Comparison of ENCODE assay signal across 29 mouse cellular contexts in genomic region chr3:107608808-107609207, GRCm38 (mm10). TPM values are rescaled to one million over a fixed set of nuclear protein-coding genes. Genes with fewer than 3 reads are reported as not detected.
DNase-seq lines count a peak whose midpoint lies in the region; ATAC-seq and TF ChIP-seq lines count a peak whose summit lies in the region.
"Had no signal": no experiment of that assay in that cellular context is flagged by ENCODE, and none has a peak within 500 bp of the region (broad histone marks: within the 10 kb centered on the region; RNA-seq: fewer than 3 reads in every experiment).

No protein-coding gene starts in this region.

- H3K4me1 ChIP-seq in embryonic facial prominence, embryonic 13.5 days, result peaks cover 31% of the 10 kb centered on the region
- H3K4me1 ChIP-seq in embryonic facial prominence, embryonic 10.5 days, result peaks cover 42% of the 10 kb centered on the region
- no peaks in the 10 kb centered on the region for H3K4me1 ChIP-seq in intestine, postnatal 0 days (replicated peaks; ENCODE audit: control insufficient read depth, insufficient read depth, low read length)
- peaks cover 15% of the 10 kb centered on the region for H3K4me1 ChIP-seq in liver, embryonic 13.5 days (replicated peaks)
- H3K4me1 ChIP-seq in liver, postnatal 0 days (ENCODE audit: insufficient read depth), result no peaks in the 10 kb centered on the region
- H3K4me1 ChIP-seq: hindbrain, embryonic 13.5 days had no signal

- H3K4me3 ChIP-seq in embryonic facial prominence, embryonic 13.5 days, result no peak overlapping the region
- no peak overlapping the region for H3K4me3 ChIP-seq in embryonic facial prominence, embryonic 10.5 days
- H3K4me3 ChIP-seq in intestine, postnatal 0 days (ENCODE audit: low read depth, low read length), result no peak overlapping the region
- no peak overlapping the region for H3K4me3 ChIP-seq in liver, embryonic 13.5 days (replicated peaks)
- H3K4me3 ChIP-seq in liver, postnatal 0 days (ENCODE audit: low read depth, low read length), result no peak overlapping the region
- H3K4me3 ChIP-seq: forebrain, embryonic 10.5 days; heart, embryonic 12.5 days; heart, embryonic 15.5 days; hindbrain, embryonic 10.5 days; hindbrain, embryonic 13.5 days had no signal

- H3K27me3 ChIP-seq in embryonic facial prominence, embryonic 13.5 days, result no peaks in the 10 kb centered on the region
- H3K27me3 ChIP-seq in embryonic facial prominence, embryonic 10.5 days (replicated peaks; ENCODE audit: low read depth, poor library complexity, severe bottlenecking), result peaks cover 13% of the 10 kb centered on the region
- H3K27me3 ChIP-seq in intestine, postnatal 0 days (replicated peaks; ENCODE audit: control insufficient read depth, insufficient read depth, low read length), result peaks cover 5% of the 10 kb centered on the region; the same call in 1 of the 2 replicates
- peaks cover 14% of the 10 kb centered on the region for H3K27me3 ChIP-seq in liver, embryonic 13.5 days
- no peaks in the 10 kb centered on the region for H3K27me3 ChIP-seq in liver, postnatal 0 days (ENCODE audit: insufficient read depth, low read length)

- DNase-seq in embryonic facial prominence, embryonic 10.5 days (ENCODE audit: low spot score), result no peak
- DNase-seq in liver, embryonic 13.5 days, result no peak
- no peak for DNase-seq in liver, postnatal 0 days
- no peak for DNase-seq in kidney, postnatal 25 days
- no peak for DNase-seq in embryo, embryonic 11 days
- no peak for DNase-seq in lung, postnatal 36 days
- DNase-seq: adrenal gland, adult 8-10 months; adrenal gland, postnatal 36 days; cerebellum, adult 18-20 months; cerebellum, adult 9-10 months; cerebellum, postnatal 14 days; forebrain, postnatal 0 days; gastrocnemius, postnatal 25 days; heart, adult 18-20 months; heart, postnatal 10 days; heart, postnatal 36 days had no signal

- WGBS in embryonic facial prominence, embryonic 13.5 days, result 66% methylated on average over 4 of the region's 4 CpGs
- 75% methylated on average over 4 of the region's 4 CpGs for WGBS in embryonic facial prominence, embryonic 10.5 days
- 31% methylated on average over 4 of the region's 4 CpGs for WGBS in intestine, postnatal 0 days
- 16% methylated on average over 4 of the region's 4 CpGs for WGBS in liver, embryonic 13.5 days (ENCODE audit: insufficient replicate concordance)
- WGBS in liver, postnatal 0 days (ENCODE audit: insufficient replicate concordance), result 27% methylated on average over 4 of the region's 4 CpGs

- ATAC-seq in embryonic facial prominence, embryonic 13.5 days (ENCODE audit: insufficient number of reproducible peaks, insufficient read depth, low FRiP score, low TSS enrichment, low read depth), result no peak
- ATAC-seq in intestine, postnatal 0 days, result peak; percentile 42; the same call in 1 of the 2 replicates
- ATAC-seq in liver, embryonic 13.5 days (ENCODE audit: low read depth), result peak; percentile 54
- ATAC-seq in liver, postnatal 0 days, result peak; percentile 76
- ATAC-seq: activated CD4-positive, CD25-positive, alpha-beta regulatory T cell, adult 4 months; forebrain, embryonic 14.5 days; forebrain, postnatal 0 days had no signal

- no peaks in the 10 kb centered on the region for H3K9me3 ChIP-seq in embryonic facial prominence, embryonic 13.5 days
- H3K9me3 ChIP-seq in embryonic facial prominence, embryonic 10.5 days, result no peaks in the 10 kb centered on the region
- H3K9me3 ChIP-seq in intestine, postnatal 0 days (ENCODE audit: control insufficient read depth), result no peaks in the 10 kb centered on the region
- H3K9me3 ChIP-seq in liver, embryonic 13.5 days (replicated peaks), result no peaks in the 10 kb centered on the region
- no peaks in the 10 kb centered on the region for H3K9me3 ChIP-seq in liver, postnatal 0 days (ENCODE audit: low read length)
- H3K9me3 ChIP-seq: forebrain, embryonic 10.5 days; heart, embryonic 12.5 days; heart, embryonic 15.5 days; hindbrain, embryonic 10.5 days; hindbrain, embryonic 13.5 days had no signal

- no peak overlapping the region for H3K9ac ChIP-seq in embryonic facial prominence, embryonic 13.5 days
- H3K9ac ChIP-seq in intestine, postnatal 0 days (ENCODE audit: low read depth, low read length), result no peak overlapping the region
- H3K9ac ChIP-seq in liver, embryonic 13.5 days, result no peak overlapping the region
- H3K9ac ChIP-seq in liver, postnatal 0 days (replicated peaks), result no peak overlapping the region
- H3K9ac ChIP-seq: forebrain, postnatal 0 days; heart, embryonic 12.5 days; heart, embryonic 15.5 days; hindbrain, embryonic 13.5 days had no signal

- no peak overlapping the region for H3K4me2 ChIP-seq in embryonic facial prominence, embryonic 13.5 days
- no peak overlapping the region for H3K4me2 ChIP-seq in intestine, postnatal 0 days (replicated peaks; ENCODE audit: low read depth)
- no peak overlapping the region for H3K4me2 ChIP-seq in liver, embryonic 13.5 days
- H3K4me2 ChIP-seq in liver, postnatal 0 days (ENCODE audit: low read depth, low read length), result no peak overlapping the region
- H3K4me2 ChIP-seq: heart, embryonic 12.5 days; heart, embryonic 15.5 days; hindbrain, embryonic 13.5 days had no signal

- H3K36me3 ChIP-seq in embryonic facial prominence, embryonic 13.5 days, result peaks cover 43% of the 10 kb centered on the region
- H3K36me3 ChIP-seq in embryonic facial prominence, embryonic 10.5 days (replicated peaks), result peaks cover 45% of the 10 kb centered on the region
- H3K36me3 ChIP-seq in intestine, postnatal 0 days (ENCODE audit: control insufficient read depth, insufficient read depth), result peaks cover 22% of the 10 kb centered on the region
- peaks cover 20% of the 10 kb centered on the region for H3K36me3 ChIP-seq in liver, embryonic 13.5 days
- H3K36me3 ChIP-seq in liver, postnatal 0 days (replicated peaks; ENCODE audit: insufficient read depth, low read length), result peaks cover 17% of the 10 kb centered on the region

- 0 out of 2 replicates have a peak overlapping the region, but pooled peaks have one; percentile 34 for H3K27ac ChIP-seq in embryonic facial prominence, embryonic 13.5 days
- H3K27ac ChIP-seq in embryonic facial prominence, embryonic 10.5 days (replicated peaks), result no peak overlapping the region
- no peak overlapping the region for H3K27ac ChIP-seq in intestine, postnatal 0 days (ENCODE audit: low read depth, low read length)
- no peak overlapping the region for H3K27ac ChIP-seq in liver, embryonic 13.5 days
- H3K27ac ChIP-seq in liver, postnatal 0 days (ENCODE audit: low read depth), result no peak overlapping the region
- H3K27ac ChIP-seq: forebrain, embryonic 10.5 days; heart, embryonic 15.5 days; hindbrain, embryonic 10.5 days; hindbrain, embryonic 13.5 days had no signal

- no peak for TF ChIP-seq EP300 in liver, postnatal 0 days (IDR thresholded peaks at IDR 0.05; ENCODE audit: low read depth)

- no peak for TF ChIP-seq CTCF in intestine, postnatal 0 days (IDR thresholded peaks at IDR 0.05; ENCODE audit: low read depth)
- TF ChIP-seq CTCF in liver, postnatal 0 days (IDR thresholded peaks at IDR 0.05; ENCODE audit: low read depth), result no peak

RNA-seq across cellular contexts. Expression of gene Alx3, which starts 14.0 kb away (rescaled TPM):
- polyA plus RNA-seq in embryonic facial prominence, embryonic 13.5 days (2015; fragmentation: Nextera tagmentation; extraction: Ambion mirVana), result 31.5 and 50.5 TPM in 2 replicates
- polyA plus RNA-seq in embryonic facial prominence, embryonic 10.5 days (2016; fragmentation: Nextera tagmentation; extraction: Ambion mirVana), result 41.8 and 43.5 TPM in 2 replicates
- polyA plus RNA-seq in intestine, postnatal 0 days (2015; fragmentation: Nextera tagmentation; extraction: Ambion mirVana), result not detected in 2 replicates
- 0.25 and 0.45 TPM in 2 replicates for polyA plus RNA-seq in liver, embryonic 13.5 days (2015; fragmentation: Nextera tagmentation; extraction: Ambion mirVana)
- not detected in 2 replicates for polyA plus RNA-seq in liver, postnatal 0 days (2015; fragmentation: Nextera tagmentation; extraction: Ambion mirVana)
- polyA plus RNA-seq: activated CD4-positive, CD25-positive, alpha-beta regulatory T cell, adult 4 months; gonadal fat pad, adult 2 months had no signal

RNA-seq across cellular contexts. Expression of gene Gm10961, which starts 22.3 kb away (rescaled TPM):
- not detected in 2 replicates for polyA plus RNA-seq in embryonic facial prominence, embryonic 13.5 days (2015; fragmentation: Nextera tagmentation; extraction: Ambion mirVana)
- polyA plus RNA-seq in embryonic facial prominence, embryonic 10.5 days (2016; fragmentation: Nextera tagmentation; extraction: Ambion mirVana), result not detected in 2 replicates
- polyA plus RNA-seq in intestine, postnatal 0 days (2015; fragmentation: Nextera tagmentation; extraction: Ambion mirVana), result not detected in 2 replicates
- polyA plus RNA-seq in liver, embryonic 13.5 days (2015; fragmentation: Nextera tagmentation; extraction: Ambion mirVana), result not detected in 2 replicates
- not detected in 2 replicates for polyA plus RNA-seq in liver, postnatal 0 days (2015; fragmentation: Nextera tagmentation; extraction: Ambion mirVana)
- polyA plus RNA-seq: activated CD4-positive, CD25-positive, alpha-beta regulatory T cell, adult 4 months; embryonic facial prominence, embryonic 14.5 days; forebrain, embryonic 10.5 days; forebrain, embryonic 14.5 days; forebrain, postnatal 0 days; frontal cortex, adult 2 months; gonadal fat pad, adult 2 months; heart, embryonic 12.5 days; heart, embryonic 15.5 days; hindbrain, embryonic 10.5 days; hindbrain, embryonic 13.5 days; hindbrain, embryonic 16.5 days had no signal

RNA-seq across cellular contexts. Expression of gene Strip1, which starts 22.7 kb away (rescaled TPM):
- 65.3 and 69.1 TPM in 2 replicates for polyA plus RNA-seq in embryonic facial prominence, embryonic 13.5 days (2015; fragmentation: Nextera tagmentation; extraction: Ambion mirVana)
- polyA plus RNA-seq in embryonic facial prominence, embryonic 10.5 days (2016; fragmentation: Nextera tagmentation; extraction: Ambion mirVana), result 64.9 and 70.0 TPM in 2 replicates
- polyA plus RNA-seq in intestine, postnatal 0 days (2015; fragmentation: Nextera tagmentation; extraction: Ambion mirVana), result 17.8 and 18.0 TPM in 2 replicates
- 10.4 and 10.6 TPM in 2 replicates for polyA plus RNA-seq in liver, embryonic 13.5 days (2015; fragmentation: Nextera tagmentation; extraction: Ambion mirVana)
- 6.6 and 7.0 TPM in 2 replicates for polyA plus RNA-seq in liver, postnatal 0 days (2015; fragmentation: Nextera tagmentation; extraction: Ambion mirVana)

RNA-seq across cellular contexts. Expression of gene Ubl4b, which starts 53.9 kb away (rescaled TPM):
- 0.34 and 0.44 TPM in 2 replicates for polyA plus RNA-seq in embryonic facial prominence, embryonic 13.5 days (2015; fragmentation: Nextera tagmentation; extraction: Ambion mirVana)
- polyA plus RNA-seq in embryonic facial prominence, embryonic 10.5 days (2016; fragmentation: Nextera tagmentation; extraction: Ambion mirVana), result 0.41 and 0.70 TPM in 2 replicates
- not detected in 2 replicates for polyA plus RNA-seq in intestine, postnatal 0 days (2015; fragmentation: Nextera tagmentation; extraction: Ambion mirVana)
- polyA plus RNA-seq in liver, embryonic 13.5 days (2015; fragmentation: Nextera tagmentation; extraction: Ambion mirVana), result not detected in 2 replicates
- not detected in 2 replicates for polyA plus RNA-seq in liver, postnatal 0 days (2015; fragmentation: Nextera tagmentation; extraction: Ambion mirVana)
- polyA plus RNA-seq: activated CD4-positive, CD25-positive, alpha-beta regulatory T cell, adult 4 months; embryonic facial prominence, embryonic 14.5 days; forebrain, embryonic 14.5 days; forebrain, postnatal 0 days; heart, embryonic 12.5 days; heart, embryonic 15.5 days; hindbrain, embryonic 10.5 days; hindbrain, embryonic 13.5 days; hindbrain, embryonic 16.5 days had no signal

Comparison
In these comparisons a context has a peak if more than half of its experiments do, and no peak if none do; other contexts are left out.
1. RNA of gene Alx3, which starts 14.0 kb away (polyA plus RNA-seq): 31.5 to 50.5 TPM in embryonic facial prominence, embryonic 13.5 days and 41.8 to 43.5 TPM in embryonic facial prominence, embryonic 10.5 days; 0.25 to 0.45 TPM in liver, embryonic 13.5 days, not detected in intestine, postnatal 0 days and not detected in liver, postnatal 0 days; every median in the first group is over 10 times any median in the second.